Mouse (Mus musculus) left cerebral cortex, adult 11 months (tissue): ENCODE results near the gene 1700037C18Rik.
"Not testable (repeated sequence)": the region's sequence is repeated elsewhere in the genome, so short reads cannot be mapped to it uniquely, and the experiment has no call there.

ENCODE experiments used
- DNase-seq: peaks from one replicate; pipeline ENCODE4 v3.0.0; 2022; ENCODE audit warnings: low spot score

Gene 1700037C18Rik

DNA sequence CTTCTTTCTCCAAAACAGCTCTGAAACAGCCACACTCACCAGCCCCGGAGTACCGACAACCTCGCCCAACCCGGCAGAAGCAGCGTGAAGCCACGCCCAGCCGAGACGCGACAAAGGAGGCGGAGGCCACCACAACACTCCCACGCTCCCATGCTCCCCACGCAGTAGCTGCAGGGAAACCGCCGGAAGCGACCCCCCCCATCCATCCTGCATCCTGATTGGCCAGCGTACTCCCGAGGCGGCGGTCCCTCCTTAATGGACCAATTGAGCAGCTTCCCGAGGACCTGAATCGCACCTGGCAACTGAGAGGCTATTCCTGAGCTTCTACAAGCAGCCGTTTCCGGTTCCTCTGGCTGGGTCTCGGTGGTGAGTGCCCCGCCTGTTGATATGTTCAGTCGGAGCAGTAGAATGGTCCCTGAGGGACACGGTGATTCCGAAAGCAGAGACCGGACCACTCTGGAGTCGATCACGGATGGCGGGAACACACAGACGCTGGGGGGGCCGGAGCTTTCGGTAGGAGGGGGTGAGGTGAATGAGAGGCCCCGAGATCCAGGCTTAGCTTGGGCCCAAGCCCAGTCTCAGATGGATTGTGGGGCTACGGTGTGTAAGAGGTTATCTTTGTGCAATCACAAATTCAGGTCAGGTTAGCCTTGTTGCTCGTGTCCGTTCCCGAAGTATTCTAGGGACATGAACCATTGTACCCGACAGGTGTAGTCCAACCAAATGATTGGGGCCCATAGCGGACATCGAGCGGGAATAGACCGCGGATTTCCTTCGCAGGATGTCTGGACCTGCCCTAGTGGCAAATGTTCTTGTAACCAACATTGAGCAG is 36.1 kb downstream of the 1700037C18Rik start, which contains the start of gene Naa60:
TSS of gene Naa60 (plus strand) at position 160 of the 832 bp plus-strand sequence.
- DNase-seq = peak; percentile 77

- no peak for DNase-seq
Measured at GRCm38 (mm10) chr16:3871815-3872214, 36.7 kb downstream of the 1700037C18Rik start.

- no peak for DNase-seq
Measured at GRCm38 (mm10) chr16:3859254-3859653, 49.2 kb downstream of the 1700037C18Rik start.

- DNase-seq = no peak
Measured at GRCm38 (mm10) chr16:3855776-3856175, 52.7 kb downstream of the 1700037C18Rik start.

DNA sequence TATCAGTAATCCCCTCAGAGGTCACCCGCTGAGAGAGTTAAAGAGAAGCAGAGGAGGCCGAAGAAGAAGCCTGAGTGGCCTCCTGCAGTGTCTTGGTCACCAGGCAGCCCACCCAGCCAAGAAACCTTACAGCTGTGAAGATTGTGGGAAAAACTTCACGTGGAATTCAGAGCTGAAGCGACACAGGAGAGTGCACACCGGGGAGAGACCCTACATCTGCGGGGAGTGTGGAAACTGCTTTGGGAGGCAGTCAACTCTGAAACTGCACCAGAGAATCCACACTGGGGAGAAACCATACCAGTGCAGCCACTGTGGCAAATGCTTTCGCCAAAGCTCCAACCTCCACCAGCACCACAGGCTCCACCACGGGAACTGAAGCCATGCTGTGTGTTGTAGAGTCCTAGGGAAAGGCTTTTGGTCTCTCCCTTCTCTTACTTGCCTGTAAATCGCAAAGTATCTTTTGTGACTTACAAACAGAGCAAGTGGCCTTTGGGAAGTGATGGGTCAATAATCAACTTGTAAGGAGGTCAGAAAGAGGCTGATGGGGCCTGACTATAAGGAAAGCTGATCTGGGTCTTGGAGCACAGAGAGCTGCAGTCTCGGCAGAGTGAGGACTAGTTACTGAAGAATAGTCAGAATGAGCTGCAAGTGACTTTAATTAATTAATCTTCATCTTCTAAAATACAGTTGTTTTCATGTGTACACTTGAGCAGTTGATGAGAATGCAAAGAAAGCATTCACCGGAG is 53.9 kb downstream of the 1700037C18Rik start:
- DNase-seq = no peak

DNA sequence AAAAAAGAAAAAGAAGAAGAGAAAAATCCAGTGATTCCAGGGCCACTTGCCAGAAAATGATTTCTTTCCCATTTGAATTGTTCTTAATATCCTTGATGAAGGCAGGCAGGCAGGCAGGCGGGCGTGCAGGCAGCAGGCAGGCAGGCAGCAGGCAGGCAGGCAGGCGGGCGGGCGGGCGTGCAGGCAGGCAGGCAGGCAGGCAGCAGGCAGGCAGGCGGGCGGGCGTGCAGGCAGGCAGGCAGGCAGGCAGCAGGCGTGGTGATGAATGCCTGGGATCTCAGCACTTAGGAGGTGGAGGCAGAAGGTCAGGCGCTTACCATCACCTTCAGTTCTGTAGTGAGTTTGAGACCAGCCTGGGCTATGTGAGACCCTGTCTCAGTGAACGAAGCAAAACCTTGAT is 55.9 kb downstream of the 1700037C18Rik start:
- no peak for DNase-seq

DNA sequence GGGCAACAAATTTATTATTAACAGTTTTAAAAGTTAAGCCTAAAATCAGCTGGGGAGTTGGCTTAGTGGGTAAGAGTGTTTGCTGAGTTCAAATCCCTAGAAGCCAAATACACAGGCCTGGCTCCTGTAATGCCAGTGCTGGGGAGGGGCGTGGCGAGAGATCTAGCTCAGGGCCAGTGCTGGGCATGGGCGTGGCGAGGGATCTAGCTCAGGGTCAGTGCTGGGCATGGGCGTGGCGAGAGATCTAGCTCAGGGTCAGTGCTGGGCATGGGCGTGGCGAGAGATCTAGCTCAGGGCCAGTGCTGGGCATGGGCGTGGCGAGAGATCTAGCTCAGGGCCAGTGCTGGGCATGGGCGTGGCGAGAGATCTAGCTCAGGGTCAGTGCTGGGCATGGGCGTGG is 57.2 kb downstream of the 1700037C18Rik start:
- DNase-seq = not testable (repeated sequence)

- no peak for DNase-seq
Measured at GRCm38 (mm10) chr16:3848416-3848815, 60.1 kb downstream of the 1700037C18Rik start.

DNA sequence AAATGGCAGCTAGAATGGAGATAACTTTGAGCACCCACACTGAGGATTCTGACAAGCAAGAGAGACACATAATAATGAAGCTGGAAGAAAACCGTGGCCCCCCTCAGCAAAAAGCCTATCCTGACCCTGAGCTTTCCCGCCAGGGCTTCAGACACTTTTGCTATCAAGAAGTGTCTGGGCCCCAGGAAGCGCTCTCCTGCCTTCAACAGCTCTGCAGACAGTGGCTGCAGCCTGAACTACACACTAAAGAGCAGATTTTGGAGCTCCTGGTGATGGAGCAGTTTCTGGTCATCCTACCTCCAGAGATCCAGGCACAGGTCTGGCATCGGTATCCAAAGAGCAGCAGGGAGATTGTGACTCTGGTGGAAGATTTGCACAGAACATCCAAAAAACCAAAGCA is 60.6 kb downstream of the 1700037C18Rik start:
- DNase-seq = no peak

DNA sequence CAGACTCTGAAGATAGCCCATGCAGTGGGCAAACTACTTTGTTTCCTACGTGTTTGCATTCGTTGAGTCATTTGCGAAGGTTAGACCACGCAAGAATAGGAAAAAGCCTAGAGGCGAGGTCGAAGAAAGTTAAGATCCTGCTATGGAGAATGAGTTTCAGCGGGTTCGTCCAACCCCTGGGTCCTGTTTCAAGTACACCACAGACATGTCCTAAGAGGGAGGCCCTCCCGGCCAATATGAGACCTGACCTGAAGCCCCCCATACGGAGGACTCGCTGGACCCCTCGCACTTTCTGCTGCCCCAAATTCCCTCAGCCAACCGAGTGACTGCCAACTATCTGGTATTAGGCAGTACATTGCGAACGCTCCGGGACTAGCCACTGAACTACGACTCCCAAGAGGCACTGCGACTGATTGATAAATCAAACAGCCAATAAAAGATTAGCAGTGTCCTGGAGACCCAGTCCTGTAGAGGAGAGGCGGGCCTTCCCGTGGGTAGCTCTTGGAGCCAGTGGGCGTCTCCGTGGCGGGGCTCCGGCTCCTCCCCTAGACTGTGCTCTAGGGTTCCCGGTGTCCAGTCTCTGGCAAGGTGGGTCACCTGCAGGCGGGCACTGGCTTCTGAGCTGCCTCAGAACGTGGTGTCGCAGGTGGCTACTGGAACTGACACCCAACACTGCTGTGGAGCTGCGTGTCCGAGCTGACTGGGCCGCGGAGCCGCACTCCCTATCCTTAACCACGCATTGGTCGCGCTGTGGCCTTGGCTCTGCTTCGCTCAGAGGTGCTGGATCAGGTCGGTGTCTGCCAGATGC is 61.6 kb downstream of the 1700037C18Rik start, which contains the start of gene Zfp174:
TSS of gene Zfp174 (plus strand) at position 558 of the 808 bp plus-strand sequence.
- DNase-seq = peak; percentile 96
